Mouse (Mus musculus): Measurements from ENCODE around the gene Hcn3.
A peak's percentile ranks its signal among the peaks of the same experiment; 100 is the strongest.
"Not testable (repeated sequence)": the region's sequence is repeated elsewhere in the genome, so short reads cannot be mapped to it uniquely, and the experiment has no call there.

Gene Hcn3

GRCm38 (mm10) chr3:89181749-89182500 lies 21.9 kb upstream of the Hcn3 start:
- no peak for DNase-seq (ENCODE audit: low read depth, low spot score)

GRCm38 (mm10) chr3:89179056-89179455 lies 19.1 kb upstream of the Hcn3 start:
- DNase-seq (ENCODE audit: low read depth, low spot score) = no peak

GRCm38 (mm10) chr3:89178107-89178385 lies 18.1 kb upstream of the Hcn3 start:
- DNase-seq (ENCODE audit: low read depth, low spot score) = no peak

GRCm38 (mm10) chr3:89177242-89178106 lies 17.5 kb upstream of the Hcn3 start, which contains the start of gene Scamp3:
Gene Scamp3 (plus strand): TSS chr3:89177473.
- DNase-seq (ENCODE audit: low read depth, low spot score) = peak; percentile 95

- no peak for DNase-seq (ENCODE audit: low read depth, low spot score)
These were observed 16.4 kb upstream of the Hcn3 start for GRCm38 (mm10) chr3:89176421-89176820.

- DNase-seq (ENCODE audit: low read depth, low spot score) = no peak
These were observed 15.5 kb upstream of the Hcn3 start for GRCm38 (mm10) chr3:89175544-89175943.

GRCm38 (mm10) chr3:89174844-89175243 lies 14.8 kb upstream of the Hcn3 start:
- DNase-seq (ENCODE audit: low read depth, low spot score) = no peak

- DNase-seq (ENCODE audit: low read depth, low spot score) = no peak
These were observed 6.9 kb upstream of the Hcn3 start for GRCm38 (mm10) chr3:89166945-89167344.

- no peak for DNase-seq (ENCODE audit: low read depth, low spot score)
These were observed 5.4 kb upstream of the Hcn3 start for GRCm38 (mm10) chr3:89165268-89165870.

GRCm38 (mm10) chr3:89164506-89165267 lies 4.7 kb upstream of the Hcn3 start, which contains the start of gene Clk2:
Gene Clk2 (plus strand): TSS chr3:89164795.
- DNase-seq (ENCODE audit: low read depth, low spot score) = peak; percentile 86

- no peak for DNase-seq (ENCODE audit: low read depth, low spot score)
These were observed 3.7 kb upstream of the Hcn3 start for GRCm38 (mm10) chr3:89163643-89164245.

GRCm38 (mm10) chr3:89163123-89163522 lies 3.1 kb upstream of the Hcn3 start:
- no peak for DNase-seq (ENCODE audit: low read depth, low spot score)

GRCm38 (mm10) chr3:89161786-89162185 lies 1.8 kb upstream of the Hcn3 start:
- DNase-seq (ENCODE audit: low read depth, low spot score) = no peak

GRCm38 (mm10) chr3:89161207-89161606 lies 1.2 kb upstream of the Hcn3 start:
- DNase-seq (ENCODE audit: low read depth, low spot score) = not testable (repeated sequence)

GRCm38 (mm10) chr3:89159211-89159610 lies 785 bp downstream of the Hcn3 start:
- DNase-seq (ENCODE audit: low read depth, low spot score) = no peak

- DNase-seq (ENCODE audit: low read depth, low spot score) = no peak
These were observed 1.3 kb downstream of the Hcn3 start for GRCm38 (mm10) chr3:89158651-89159050.

GRCm38 (mm10) chr3:89156951-89157350 lies 3.0 kb downstream of the Hcn3 start:
- DNase-seq (ENCODE audit: low read depth, low spot score) = no peak

- DNase-seq (ENCODE audit: low read depth, low spot score) = no peak
These were observed 7.7 kb downstream of the Hcn3 start for GRCm38 (mm10) chr3:89152084-89152835.

- no peak for DNase-seq (ENCODE audit: low read depth, low spot score)
These were observed 11.4 kb downstream of the Hcn3 start for GRCm38 (mm10) chr3:89148567-89148966.

GRCm38 (mm10) chr3:89147979-89148311 lies 12.1 kb downstream of the Hcn3 start:
- DNase-seq (ENCODE audit: low read depth, low spot score) = no peak

Measured in retina, postnatal 7 days (tissue).